Mouse (Mus musculus) hematopoietic stem cell, adult 5-6 weeks (primary cell): Measurements from ENCODE around the gene Actr1a. TPM values are rescaled to one million over a fixed set of nuclear protein-coding genes. Genes with fewer than 3 reads are reported as not detected.
A peak's percentile ranks its signal among the peaks of the same experiment; 100 is the strongest.

Experiments used
- ATAC-seq, 2 experiments: fragments of 125-278 bp in 1 of 2; replicated peaks in 1 of 2; 2 replicates each; pipeline ENCODE4 v1.8.0; 2016 to 2017; ENCODE audit warnings: inconsistent platforms in 2 of 2, mild to moderate bottlenecking in 2 of 2, moderate number of reproducible peaks in 2 of 2, low read depth in 1 of 2, moderate TSS enrichment in 1 of 2; ENCODE audit not compliant: low FRiP score in 2 of 2, poor library complexity in 2 of 2, severe bottlenecking in 2 of 2, insufficient read depth in 1 of 2, low TSS enrichment in 1 of 2
- total RNA-seq: library from RNA; stranded (forward); fragments of 172-1452, 232-1000 nt; gene quantifications from 2 replicates; pipeline ENCODE4 v1.2.3, GENCODE M21; 2017

Actr1a gene
- 73.4 and 97.6 TPM in 2 replicates for total RNA-seq

- peak; percentile 88 to 89 for ATAC-seq
Observed at GRCm38 (mm10) chr19:46395109-46396009, at the start of gene Actr1a. Gene Actr1a (minus strand): TSS chr19:46395748.

GRCm38 (mm10) chr19:46444209-46444608 lies 48.7 kb upstream of the Actr1a start:
- ATAC-seq, result peak; percentile 78 to 86; a peak in 3 of 4 replicates

GRCm38 (mm10) chr19:46443509-46443908 lies 48.0 kb upstream of the Actr1a start:
- no peak for ATAC-seq

- no peak for ATAC-seq
Observed at GRCm38 (mm10) chr19:46435492-46435891, 39.9 kb upstream of the Actr1a start.

- no peak for ATAC-seq
Observed at GRCm38 (mm10) chr19:46434591-46434990, 39.0 kb upstream of the Actr1a start.

GRCm38 (mm10) chr19:46434148-46434547 lies 38.6 kb upstream of the Actr1a start:
- ATAC-seq, result no peak

- no peak for ATAC-seq
Observed at GRCm38 (mm10) chr19:46433712-46434111, 38.2 kb upstream of the Actr1a start.

GRCm38 (mm10) chr19:46429250-46429649 lies 33.7 kb upstream of the Actr1a start:
- ATAC-seq, result no peak

GRCm38 (mm10) chr19:46426488-46426887 lies 30.9 kb upstream of the Actr1a start:
- ATAC-seq, result no peak

GRCm38 (mm10) chr19:46425266-46425665 lies 29.7 kb upstream of the Actr1a start:
- no peak for ATAC-seq

GRCm38 (mm10) chr19:46422384-46423338 lies 27.1 kb upstream of the Actr1a start:
- ATAC-seq, result no peak; a peak in 1 of 4 replicates

GRCm38 (mm10) chr19:46420410-46420809 lies 24.9 kb upstream of the Actr1a start:
- ATAC-seq, result no peak

GRCm38 (mm10) chr19:46418051-46418450 lies 22.5 kb upstream of the Actr1a start:
- ATAC-seq, result no peak

GRCm38 (mm10) chr19:46416276-46416675 lies 20.7 kb upstream of the Actr1a start:
- no peak for ATAC-seq

GRCm38 (mm10) chr19:46414486-46414885 lies 18.9 kb upstream of the Actr1a start:
- ATAC-seq, result no peak

GRCm38 (mm10) chr19:46413969-46414368 lies 18.4 kb upstream of the Actr1a start:
- no peak for ATAC-seq

- no peak for ATAC-seq
Observed at GRCm38 (mm10) chr19:46412056-46412805, 16.7 kb upstream of the Actr1a start.
